Mouse (Mus musculus) neural tube, embryonic 14.5 days (tissue): Measurements from ENCODE around the gene Casp9. TPM values are rescaled to one million over a fixed set of nuclear protein-coding genes. Genes with fewer than 3 reads are reported as not detected.
A peak's percentile ranks its signal among the peaks of the same experiment; 100 is the strongest.

Experiments
- ATAC-seq: fragments of 200-750 bp; cut with Nextera tagmentation; 2 replicates; pipeline ENCODE4 v1.8.0; 2017; ENCODE audit warnings: low read depth, mild to moderate bottlenecking, moderate TSS enrichment, moderate library complexity
- H3K27ac ChIP-seq: fragments of 300-500 bp; sonication (generic); 2 replicates; pipeline ENCODE4 v1.5.1; 2014; ENCODE audit warnings: low read depth, mild to moderate bottlenecking, control low read depth, low read length, moderate library complexity, mixed read lengths
- H3K27me3 ChIP-seq: fragments of 300-500 bp; sonication (generic); 2 replicates; pipeline ENCODE4 v1.6.1; 2014; ENCODE audit warnings: low read length; ENCODE audit not compliant: control insufficient read depth, insufficient read depth
- H3K36me3 ChIP-seq: fragments of 300-500 bp; sonication (generic); 2 replicates; pipeline ENCODE4 v1.6.1; 2014; ENCODE audit warnings: low read length, mixed read lengths; ENCODE audit not compliant: control insufficient read depth, insufficient read depth
- H3K4me1 ChIP-seq: fragments of 300-500 bp; sonication (generic); 2 replicates; pipeline ENCODE4 v1.6.1; 2014; ENCODE audit warnings: low read length; ENCODE audit not compliant: control insufficient read depth, insufficient read depth
- H3K4me2 ChIP-seq: fragments of 300-500 bp; sonication (generic); 2 replicates; pipeline ENCODE4 v1.6.1; 2014; ENCODE audit warnings: mild to moderate bottlenecking, low read depth, low read length, control low read depth
- H3K4me3 ChIP-seq: fragments of 300-500 bp; sonication (generic); 2 replicates; pipeline ENCODE4 v1.5.1; 2014; ENCODE audit warnings: low read depth, low read length, control low read depth, mixed read lengths
- H3K9ac ChIP-seq: fragments of 300-500 bp; sonication (generic); replicated peaks from 2 replicates; pipeline ENCODE4 v1.6.1; 2014; ENCODE audit warnings: low read depth, mild to moderate bottlenecking, control low read depth, low read length, mixed read lengths
- H3K9me3 ChIP-seq: fragments of 300-500 bp; sonication (generic); 2 replicates; pipeline ENCODE4 v1.6.1; 2016; ENCODE audit warnings: low read length; ENCODE audit not compliant: control insufficient read depth
- WGBS: fragments of 180-500 bp; shearing (Covaris S2); extraction: QIAGEN DNeasy Blood & Tissue Kit; methylation state at CpG from one replicate; pipeline ENCODE4 v1.1.7; 2014; 5-methylcytosine and 5-hydroxymethylcytosine counted together
- polyA plus RNA-seq: library from polyadenylated mRNA; unstranded; fragments of >200 nt; fragmentation: Nextera tagmentation; extraction: Ambion mirVana; gene quantifications from 2 replicates; pipeline ENCODE4 v1.2.1, GENCODE M21; 2014

Casp9 gene
- 17.3 and 18.2 TPM in 2 replicates for polyA plus RNA-seq

- H3K4me2 ChIP-seq = peak within 1 kb of the TSS; percentile 45
- peak within 1 kb of the TSS; percentile 45 for H3K4me3 ChIP-seq
- H3K27ac ChIP-seq = peak within 1 kb of the TSS; percentile 84
- H3K9me3 ChIP-seq = no peaks in the 10 kb centered on the region
- ATAC-seq = peak; percentile 68
- 1% methylated on average over 72 of the region's 80 CpGs for WGBS
- H3K4me1 ChIP-seq = peaks cover 15% of the 10 kb centered on the region; the same call in 1 of the 2 replicates
- no peaks in the 10 kb centered on the region for H3K36me3 ChIP-seq
- no peaks in the 10 kb centered on the region for H3K27me3 ChIP-seq
- H3K9ac ChIP-seq = peak within 1 kb of the TSS; percentile 51
These were observed at the start of gene Casp9 for GRCm38 (mm10) chr4:141793282-141794151. Casp9 (plus strand) TSS chr4:141793612.

GRCm38 (mm10) chr4:141746578-141747346 is 46.6 kb upstream of the Casp9 start, which contains the start of gene Agmat:
Agmat (plus strand) TSS chr4:141746672.
- Histone ChIP-seq H3K9ac (no peak within 1 kb of the TSS), H3K36me3 (no peaks in the 10 kb centered on the region), H3K4me2 (no peak within 1 kb of the TSS), H3K4me3 (no peak within 1 kb of the TSS), H3K27ac (no peak within 1 kb of the TSS), H3K9me3 (no peaks in the 10 kb centered on the region), H3K4me1 (no peaks in the 10 kb centered on the region), H3K27me3 (no peaks in the 10 kb centered on the region)
- WGBS = 23% methylated on average over 25 of the region's 25 CpGs
- ATAC-seq = no peak

GRCm38 (mm10) chr4:141749557-141749956 is 43.9 kb upstream of the Casp9 start:
- Histone ChIP-seq H3K9ac (no peak overlapping the region), H3K4me2 (no peak overlapping the region), H3K27me3 (no peaks in the 10 kb centered on the region), H3K4me1 (no peaks in the 10 kb centered on the region), H3K9me3 (no peaks in the 10 kb centered on the region), H3K36me3 (no peaks in the 10 kb centered on the region), H3K4me3 (no peak overlapping the region), H3K27ac (no peak overlapping the region)
- ATAC-seq = no peak
- 41% methylated on average over 11 of the region's 11 CpGs for WGBS

- Histone ChIP-seq H3K36me3 (no peaks in the 10 kb centered on the region), H3K4me1 (no peaks in the 10 kb centered on the region), H3K4me3 (no peak overlapping the region), H3K27me3 (no peaks in the 10 kb centered on the region), H3K4me2 (no peak overlapping the region), H3K9ac (no peak overlapping the region), H3K27ac (no peak overlapping the region), H3K9me3 (no peaks in the 10 kb centered on the region)
- WGBS = 63% methylated on average over 3 of the region's 3 CpGs
- ATAC-seq = no peak
These were observed 42.6 kb upstream of the Casp9 start for GRCm38 (mm10) chr4:141750826-141751225.

GRCm38 (mm10) chr4:141751419-141752075 is 41.9 kb upstream of the Casp9 start:
- Histone ChIP-seq H3K9me3 (no peaks in the 10 kb centered on the region), H3K27ac (no peak overlapping the region), H3K27me3 (no peaks in the 10 kb centered on the region), H3K4me1 (no peaks in the 10 kb centered on the region), H3K9ac (no peak overlapping the region), H3K36me3 (no peaks in the 10 kb centered on the region), H3K4me3 (no peak overlapping the region), H3K4me2 (no peak overlapping the region)
- ATAC-seq = no peak
- WGBS = 44% methylated on average over 4 of the region's 4 CpGs

- no peak overlapping the region for H3K27ac ChIP-seq
- H3K36me3 ChIP-seq = no peaks in the 10 kb centered on the region
- no peak overlapping the region for H3K9ac ChIP-seq
- WGBS = 11% methylated on average over 4 of the region's 4 CpGs
- no peaks in the 10 kb centered on the region for H3K9me3 ChIP-seq
- H3K27me3 ChIP-seq = no peaks in the 10 kb centered on the region
- H3K4me3 ChIP-seq = no peak overlapping the region
- H3K4me1 ChIP-seq = no peaks in the 10 kb centered on the region
- H3K4me2 ChIP-seq = no peak overlapping the region
- ATAC-seq = no peak
These were observed 41.4 kb upstream of the Casp9 start for GRCm38 (mm10) chr4:141752076-141752421.

GRCm38 (mm10) chr4:141755375-141755930 is 38.0 kb upstream of the Casp9 start:
- WGBS = 95% methylated on average over 19 of the region's 19 CpGs
- no peak overlapping the region for H3K9ac ChIP-seq
- ATAC-seq = no peak

GRCm38 (mm10) chr4:141757124-141757523 is 36.3 kb upstream of the Casp9 start:
- ATAC-seq = no peak
- Histone ChIP-seq H3K4me3 (no peak overlapping the region), H3K27ac (no peak overlapping the region), H3K4me1 (no peaks in the 10 kb centered on the region), H3K9ac (no peak overlapping the region), H3K4me2 (no peak overlapping the region), H3K9me3 (no peaks in the 10 kb centered on the region), H3K36me3 (peaks cover 6% of the 10 kb centered on the region), H3K27me3 (no peaks in the 10 kb centered on the region)
- WGBS = 92% methylated on average over 3 of the region's 3 CpGs

More at GRCm38 (mm10) chr4:141755375-141755930, 38.0 kb upstream of the Casp9 start:
- Histone ChIP-seq H3K4me2 (no peak overlapping the region), H3K9me3 (no peaks in the 10 kb centered on the region), H3K4me1 (no peaks in the 10 kb centered on the region), H3K36me3 (no peaks in the 10 kb centered on the region), H3K4me3 (no peak overlapping the region), H3K27me3 (no peaks in the 10 kb centered on the region), H3K27ac (no peak overlapping the region)
